Mouse (Mus musculus): ENCODE measurements around the gene Gast. TPM values are rescaled to one million over a fixed set of nuclear protein-coding genes. Genes with fewer than 3 reads are reported as not detected.
"Not testable (repeated sequence)": the region's sequence is repeated elsewhere in the genome, so short reads cannot be mapped to it uniquely, and the experiment has no call there.

Gene Gast
- polyA plus RNA-seq, 1 experiment from 2014 or later: 1.3 TPM

DNA sequence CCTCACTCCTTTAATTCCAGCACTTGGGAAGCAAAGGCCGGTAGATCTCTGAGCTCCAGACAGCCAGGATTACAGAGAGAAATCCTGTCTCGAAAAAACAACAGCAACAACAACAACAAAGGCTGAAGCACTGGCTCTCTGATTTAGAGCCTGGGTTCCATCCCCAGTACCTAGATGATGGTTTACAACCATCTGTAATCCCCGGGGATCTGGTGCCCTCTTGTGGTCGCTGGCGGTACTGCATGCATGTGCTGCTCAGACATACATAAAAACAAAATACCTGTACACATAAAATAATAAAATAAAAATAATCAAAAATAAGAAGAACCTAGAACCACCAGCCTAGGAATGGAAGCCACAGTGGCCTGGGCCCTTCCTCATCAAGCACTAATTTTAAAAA is 33.9 kb upstream of the Gast start:
- WGBS: 11% methylated on average over 5 of the region's 5 CpGs
- Histone ChIP-seq H3K36me3 (ENCODE audit: control insufficient read depth, insufficient read depth, low read length) (no peaks in the 10 kb centered on the region), H3K9ac (replicated peaks; ENCODE audit: low read length) (no peak overlapping the region), H3K9me3 (ENCODE audit: control insufficient read depth, low read length) (no peaks in the 10 kb centered on the region), H3K27ac (replicated peaks; ENCODE audit: low read depth, low read length) (no peak overlapping the region), H3K4me1 (ENCODE audit: control insufficient read depth, insufficient read depth, low read length) (no peaks in the 10 kb centered on the region), H3K27me3 (ENCODE audit: control insufficient read depth, insufficient read depth, low read length) (no peaks in the 10 kb centered on the region), H3K4me3 (replicated peaks; ENCODE audit: low read depth, low read length) (no peak overlapping the region), H3K4me2 (ENCODE audit: low read length) (no peak overlapping the region)
- no peak for ATAC-seq (ENCODE audit: low FRiP score, low TSS enrichment)
- peak; percentile 85 for DNase-seq

DNA sequence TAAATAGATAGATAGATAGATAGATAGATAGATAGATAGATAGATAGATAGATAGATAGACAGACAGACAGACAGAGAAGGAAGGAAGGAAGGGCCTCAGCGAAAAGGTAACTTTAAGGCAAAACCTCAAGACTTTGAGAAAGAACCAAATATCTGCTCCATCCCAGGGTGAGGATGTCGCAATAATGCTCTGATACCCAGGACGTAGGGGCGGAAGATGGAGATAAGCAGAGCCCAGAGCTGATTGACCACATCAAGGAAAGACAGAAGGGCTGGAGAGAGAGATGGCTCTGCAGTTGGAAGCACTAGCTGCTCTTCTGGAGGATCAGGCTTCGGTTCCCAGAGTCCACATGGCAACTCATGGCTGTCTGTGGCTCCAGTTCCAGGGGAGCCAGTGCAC is 32.9 kb upstream of the Gast start:
- no peak for ATAC-seq (ENCODE audit: low FRiP score, low TSS enrichment)
- Histone ChIP-seq H3K27ac (replicated peaks; ENCODE audit: low read depth, low read length) (no peak overlapping the region), H3K4me1 (ENCODE audit: control insufficient read depth, insufficient read depth, low read length) (no peaks in the 10 kb centered on the region), H3K27me3 (ENCODE audit: control insufficient read depth, insufficient read depth, low read length) (no peaks in the 10 kb centered on the region), H3K9ac (replicated peaks; ENCODE audit: low read length) (no peak overlapping the region), H3K4me3 (replicated peaks; ENCODE audit: low read depth, low read length) (no peak overlapping the region), H3K4me2 (ENCODE audit: low read length) (no peak overlapping the region), H3K9me3 (ENCODE audit: control insufficient read depth, low read length) (no peaks in the 10 kb centered on the region), H3K36me3 (ENCODE audit: control insufficient read depth, insufficient read depth, low read length) (no peaks in the 10 kb centered on the region)
- DNase-seq: no peak
- 90% methylated on average over 5 of the region's 5 CpGs for WGBS

DNA sequence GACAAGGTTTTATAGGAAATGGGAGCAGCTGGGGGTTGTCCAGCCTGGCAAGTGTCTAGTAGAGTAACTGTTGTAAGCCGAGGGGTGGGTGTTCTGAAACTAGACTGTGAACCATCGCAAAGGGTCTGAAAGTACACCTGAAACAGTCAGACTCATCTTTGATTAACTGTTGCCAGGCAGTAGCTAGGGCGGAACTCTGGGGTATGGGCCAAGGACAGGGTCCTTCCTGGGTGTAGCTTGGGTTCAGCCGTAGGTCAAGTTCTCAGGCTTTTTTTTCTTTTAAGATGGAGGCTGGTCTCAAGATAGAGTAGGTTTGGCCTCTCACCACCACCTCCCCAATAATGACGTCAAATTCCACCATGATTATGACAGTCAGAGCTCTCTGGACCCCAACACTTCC is 26.3 kb upstream of the Gast start:
- H3K27me3 ChIP-seq (ENCODE audit: control insufficient read depth, insufficient read depth, low read length): no peaks in the 10 kb centered on the region
- no peaks in the 10 kb centered on the region for H3K36me3 ChIP-seq (ENCODE audit: control insufficient read depth, insufficient read depth, low read length)
- H3K27ac ChIP-seq (replicated peaks; ENCODE audit: low read depth, low read length): no peak overlapping the region
- H3K9me3 ChIP-seq (ENCODE audit: control insufficient read depth, low read length): no peaks in the 10 kb centered on the region
- no peak for DNase-seq
- no peak for ATAC-seq (ENCODE audit: low FRiP score, low TSS enrichment)
- H3K4me1 ChIP-seq (ENCODE audit: control insufficient read depth, insufficient read depth, low read length): no peaks in the 10 kb centered on the region
- H3K9ac ChIP-seq (replicated peaks; ENCODE audit: low read length): no peak overlapping the region
- 94% methylated on average over 5 of the region's 5 CpGs for WGBS
- no peak overlapping the region for H3K4me2 ChIP-seq (ENCODE audit: low read length)
- H3K4me3 ChIP-seq (replicated peaks; ENCODE audit: low read depth, low read length): no peak overlapping the region

DNA sequence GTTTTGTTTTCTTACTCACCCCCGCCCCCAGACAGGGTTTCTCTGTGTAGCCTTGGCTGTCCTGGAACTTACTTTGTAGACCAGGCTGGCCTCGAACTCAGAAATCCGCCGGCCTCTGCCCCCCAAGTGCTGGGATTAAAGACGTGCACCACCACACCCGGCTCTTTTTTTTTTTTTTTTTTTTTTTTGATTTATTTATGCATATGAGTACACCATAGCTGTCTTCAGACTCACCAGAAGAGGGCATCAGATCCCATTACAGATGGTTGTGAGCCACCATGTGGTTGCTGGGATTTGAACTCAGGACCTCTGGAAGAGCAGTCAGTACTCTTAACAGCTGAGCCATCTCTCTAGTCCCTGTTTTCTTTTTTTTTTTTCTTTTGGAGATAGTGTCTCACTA is 25.5 kb upstream of the Gast start:
- H3K36me3 ChIP-seq (ENCODE audit: control insufficient read depth, insufficient read depth, low read length); ATAC-seq (ENCODE audit: low FRiP score, low TSS enrichment); H3K9ac ChIP-seq (replicated peaks; ENCODE audit: low read length); H3K9me3 ChIP-seq (ENCODE audit: control insufficient read depth, low read length); H3K27ac ChIP-seq (replicated peaks; ENCODE audit: low read depth, low read length); H3K4me2 ChIP-seq (ENCODE audit: low read length); DNase-seq; H3K4me1 ChIP-seq (ENCODE audit: control insufficient read depth, insufficient read depth, low read length); H3K27me3 ChIP-seq (ENCODE audit: control insufficient read depth, insufficient read depth, low read length); H3K4me3 ChIP-seq (replicated peaks; ENCODE audit: low read depth, low read length): not testable (repeated sequence)
- 90% methylated on average over 6 of the region's 6 CpGs for WGBS

DNA sequence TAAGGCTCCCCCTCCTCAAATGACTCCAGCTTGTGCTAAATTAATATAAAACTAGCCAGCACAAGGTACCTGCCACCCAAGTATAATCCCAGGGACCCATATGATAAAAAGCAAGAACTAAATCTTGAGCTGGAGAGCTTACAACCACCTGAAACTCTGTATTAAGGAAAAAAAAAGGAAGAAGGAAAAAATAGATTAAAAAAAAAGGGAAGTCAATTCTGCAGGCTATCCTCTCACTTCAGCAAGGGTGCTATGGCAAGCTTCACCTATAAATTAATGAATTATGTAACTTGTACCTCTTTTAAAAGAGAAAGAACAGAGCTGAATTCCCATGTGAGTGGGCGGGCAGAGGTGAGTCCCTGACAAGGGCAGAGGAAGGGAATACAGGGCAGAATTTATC is 22.6 kb upstream of the Gast start:
- H3K27ac ChIP-seq (replicated peaks; ENCODE audit: low read depth, low read length): no peak overlapping the region
- no peak overlapping the region for H3K4me2 ChIP-seq (ENCODE audit: low read length)
- WGBS: 80% methylated on average over 1 of the region's 1 CpGs
- ATAC-seq (ENCODE audit: low FRiP score, low TSS enrichment) (no peak), DNase-seq (no peak)
- no peaks in the 10 kb centered on the region for H3K27me3 ChIP-seq (ENCODE audit: control insufficient read depth, insufficient read depth, low read length)
- H3K36me3 ChIP-seq (ENCODE audit: control insufficient read depth, insufficient read depth, low read length): no peaks in the 10 kb centered on the region
- no peaks in the 10 kb centered on the region for H3K4me1 ChIP-seq (ENCODE audit: control insufficient read depth, insufficient read depth, low read length)
- H3K4me3 ChIP-seq (replicated peaks; ENCODE audit: low read depth, low read length): no peak overlapping the region
- no peaks in the 10 kb centered on the region for H3K9me3 ChIP-seq (ENCODE audit: control insufficient read depth, low read length)
- no peak overlapping the region for H3K9ac ChIP-seq (replicated peaks; ENCODE audit: low read length)

DNA sequence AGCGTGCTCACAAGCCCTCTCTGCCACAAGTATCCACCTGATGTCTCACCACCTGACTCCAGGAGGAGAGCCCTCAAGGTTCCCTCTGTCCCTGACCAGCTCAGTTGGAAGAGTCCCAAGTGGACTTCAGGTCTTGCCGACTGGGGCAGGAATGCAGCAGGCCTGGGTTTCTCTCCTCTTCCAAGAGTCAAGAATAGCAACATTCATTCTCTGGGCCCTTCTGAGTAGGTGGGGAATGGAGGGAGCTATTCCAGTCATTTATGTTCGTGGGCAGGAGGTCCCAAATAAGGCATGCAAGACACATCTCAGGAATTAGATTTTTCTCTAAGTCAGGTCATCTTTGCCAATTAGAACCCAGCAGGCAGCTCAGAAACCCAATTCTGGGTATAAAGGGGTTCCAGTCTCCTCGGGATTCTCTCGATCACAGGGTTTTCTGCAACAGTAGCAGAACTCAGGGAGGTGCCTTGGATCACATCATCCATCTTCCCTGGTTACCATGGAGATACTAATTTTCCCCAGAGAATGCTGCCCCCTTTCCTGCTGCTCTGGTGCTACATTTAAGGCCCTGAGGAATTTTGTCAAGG is 22.0 kb upstream of the Gast start:
- no peak for ATAC-seq (ENCODE audit: low FRiP score, low TSS enrichment)
- H3K27ac ChIP-seq (replicated peaks; ENCODE audit: low read depth, low read length): no peak overlapping the region
- H3K4me2 ChIP-seq (ENCODE audit: low read length): no peak overlapping the region

DNA sequence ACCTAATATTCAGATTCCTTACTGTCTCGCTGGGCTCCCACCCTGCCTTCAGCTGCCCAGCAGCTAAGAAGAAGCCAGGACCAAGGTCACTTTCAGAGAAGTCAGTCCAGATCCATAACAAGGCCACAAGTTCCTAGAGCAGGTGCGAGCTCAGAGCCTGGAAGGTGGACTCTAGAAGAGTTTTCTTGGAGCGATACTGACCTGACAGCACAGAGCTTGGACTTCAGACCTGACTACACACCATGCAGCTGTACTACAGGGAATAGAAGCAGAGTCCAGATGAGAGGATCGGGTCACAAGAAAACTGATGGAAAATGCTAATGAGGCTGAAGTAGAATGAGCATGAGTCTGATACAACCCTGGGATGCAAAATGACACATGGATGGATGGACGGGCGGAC is 20.8 kb upstream of the Gast start:
- H3K36me3 ChIP-seq (ENCODE audit: control insufficient read depth, insufficient read depth, low read length): no peaks in the 10 kb centered on the region
- H3K27me3 ChIP-seq (ENCODE audit: control insufficient read depth, insufficient read depth, low read length): no peaks in the 10 kb centered on the region
- H3K9me3 ChIP-seq (ENCODE audit: control insufficient read depth, low read length): no peaks in the 10 kb centered on the region
- H3K27ac ChIP-seq (replicated peaks; ENCODE audit: low read depth, low read length): no peak overlapping the region
- H3K4me3 ChIP-seq (replicated peaks; ENCODE audit: low read depth, low read length): no peak overlapping the region
- ATAC-seq (ENCODE audit: low FRiP score, low TSS enrichment) (no peak), DNase-seq (no peak)
- no peak overlapping the region for H3K9ac ChIP-seq (replicated peaks; ENCODE audit: low read length)
- H3K4me2 ChIP-seq (ENCODE audit: low read length): no peak overlapping the region
- no peaks in the 10 kb centered on the region for H3K4me1 ChIP-seq (ENCODE audit: control insufficient read depth, insufficient read depth, low read length)
- WGBS: 92% methylated on average over 6 of the region's 6 CpGs

More for the DNA sequence above, 22.0 kb upstream of the Gast start:
- no peak for DNase-seq
- Histone ChIP-seq H3K9me3 (ENCODE audit: control insufficient read depth, low read length) (no peaks in the 10 kb centered on the region), H3K27me3 (ENCODE audit: control insufficient read depth, insufficient read depth, low read length) (no peaks in the 10 kb centered on the region), H3K36me3 (ENCODE audit: control insufficient read depth, insufficient read depth, low read length) (no peaks in the 10 kb centered on the region), H3K9ac (replicated peaks; ENCODE audit: low read length) (no peak overlapping the region), H3K4me1 (ENCODE audit: control insufficient read depth, insufficient read depth, low read length) (no peaks in the 10 kb centered on the region), H3K4me3 (replicated peaks; ENCODE audit: low read depth, low read length) (no peak overlapping the region)
- 34% methylated on average over 5 of the region's 5 CpGs for WGBS

DNA sequence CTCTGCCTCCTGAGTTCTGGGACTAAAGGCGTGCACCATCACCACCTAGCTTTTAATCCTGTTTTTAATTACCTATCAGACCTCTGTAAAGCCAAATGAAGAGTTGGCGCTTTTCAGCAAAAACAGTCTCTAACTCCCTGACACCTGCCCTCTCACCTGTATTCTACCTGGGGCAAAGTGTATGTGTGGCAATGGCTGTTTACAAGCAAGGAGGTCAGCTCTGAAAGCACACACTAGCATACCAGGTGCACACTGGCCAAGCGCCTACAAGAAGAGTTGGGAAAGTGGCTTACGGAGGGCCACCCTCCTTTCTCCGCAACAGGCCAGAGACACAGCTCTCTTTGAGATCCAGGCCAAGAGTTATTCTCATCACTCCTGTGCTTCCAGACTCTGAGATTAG is 18.8 kb upstream of the Gast start:
- Histone ChIP-seq H3K4me1 (ENCODE audit: control insufficient read depth, insufficient read depth, low read length) (peaks cover 3% of the 10 kb centered on the region; the same call in 1 of the 2 replicates), H3K36me3 (ENCODE audit: control insufficient read depth, insufficient read depth, low read length) (no peaks in the 10 kb centered on the region), H3K27me3 (ENCODE audit: control insufficient read depth, insufficient read depth, low read length) (no peaks in the 10 kb centered on the region), H3K27ac (replicated peaks; ENCODE audit: low read depth, low read length) (no peak overlapping the region), H3K9me3 (ENCODE audit: control insufficient read depth, low read length) (no peaks in the 10 kb centered on the region), H3K4me3 (replicated peaks; ENCODE audit: low read depth, low read length) (no peak overlapping the region), H3K9ac (replicated peaks; ENCODE audit: low read length) (no peak overlapping the region), H3K4me2 (ENCODE audit: low read length) (no peak overlapping the region)
- ATAC-seq (ENCODE audit: low FRiP score, low TSS enrichment) (no peak), DNase-seq (no peak)
- WGBS: 90% methylated on average over 5 of the region's 5 CpGs

DNA sequence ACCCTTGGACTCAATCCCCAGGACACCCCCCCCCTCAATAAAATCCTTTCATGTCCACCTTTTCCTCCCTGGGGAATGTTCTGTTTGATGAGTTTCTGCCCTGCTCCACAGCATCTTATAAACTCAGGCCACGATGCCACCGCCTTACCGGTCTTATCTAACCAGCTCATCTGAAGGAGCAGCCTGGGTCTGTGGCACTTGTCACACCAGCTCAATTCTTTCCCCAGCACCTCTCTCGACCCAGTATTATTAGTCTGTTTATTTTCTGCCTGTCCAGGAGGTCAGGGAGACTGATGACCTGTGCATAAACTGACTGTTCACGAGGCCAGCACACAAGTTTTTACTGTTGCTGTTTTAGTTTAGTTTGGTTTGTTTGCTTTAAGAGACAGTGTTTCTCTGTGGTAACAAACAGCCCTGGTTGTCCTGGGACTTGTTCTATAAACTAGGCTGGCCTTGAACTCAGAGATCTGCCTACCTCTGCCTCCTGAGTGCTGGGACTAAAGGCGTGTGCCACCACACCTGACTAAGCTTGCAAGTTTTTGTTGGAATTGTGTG is 16.3 kb upstream of the Gast start:
- H3K27me3 ChIP-seq (ENCODE audit: control insufficient read depth, insufficient read depth, low read length): no peaks in the 10 kb centered on the region
- H3K27ac ChIP-seq (replicated peaks; ENCODE audit: low read depth, low read length): no peak overlapping the region
- no peak overlapping the region for H3K4me2 ChIP-seq (ENCODE audit: low read length)
- H3K4me3 ChIP-seq (replicated peaks; ENCODE audit: low read depth, low read length): no peak overlapping the region
- H3K9me3 ChIP-seq (ENCODE audit: control insufficient read depth, low read length): no peaks in the 10 kb centered on the region
- H3K4me1 ChIP-seq (ENCODE audit: control insufficient read depth, insufficient read depth, low read length): peaks cover 7% of the 10 kb centered on the region; the same call in 1 of the 2 replicates
- no peak for ATAC-seq (ENCODE audit: low FRiP score, low TSS enrichment)
- 81% methylated on average over 6 of the region's 6 CpGs for WGBS
- peaks cover 18% of the 10 kb centered on the region for H3K36me3 ChIP-seq (ENCODE audit: control insufficient read depth, insufficient read depth, low read length)
- no peak overlapping the region for H3K9ac ChIP-seq (replicated peaks; ENCODE audit: low read length)
- DNase-seq: no peak
